Mouse (Mus musculus) urinary bladder, postnatal 0 days (tissue): Measurements from ENCODE around the gene Ercc2. TPM values are rescaled to one million over a fixed set of nuclear protein-coding genes. Genes with fewer than 3 reads are reported as not detected.

Source experiments
- microRNA counts: library from miRNA; unstranded; fragments of <30 nt; microRNA quantifications from one replicate; lab custom pipeline; 2016
- microRNA-seq: library from miRNA; unstranded; fragments of <30 nt; microRNA quantifications from one replicate; pipeline ENCODE4, GENCODE M21; 2016
- polyA plus RNA-seq: library from polyadenylated mRNA; unstranded; fragments of >200 nt; fragmentation: Nextera tagmentation; extraction: Ambion mirVana; gene quantifications from 2 replicates; pipeline ENCODE4 v1.2.1, GENCODE M21; 2015

Ercc2 gene
- 5.6 and 5.9 TPM in 2 replicates for polyA plus RNA-seq

DNA sequence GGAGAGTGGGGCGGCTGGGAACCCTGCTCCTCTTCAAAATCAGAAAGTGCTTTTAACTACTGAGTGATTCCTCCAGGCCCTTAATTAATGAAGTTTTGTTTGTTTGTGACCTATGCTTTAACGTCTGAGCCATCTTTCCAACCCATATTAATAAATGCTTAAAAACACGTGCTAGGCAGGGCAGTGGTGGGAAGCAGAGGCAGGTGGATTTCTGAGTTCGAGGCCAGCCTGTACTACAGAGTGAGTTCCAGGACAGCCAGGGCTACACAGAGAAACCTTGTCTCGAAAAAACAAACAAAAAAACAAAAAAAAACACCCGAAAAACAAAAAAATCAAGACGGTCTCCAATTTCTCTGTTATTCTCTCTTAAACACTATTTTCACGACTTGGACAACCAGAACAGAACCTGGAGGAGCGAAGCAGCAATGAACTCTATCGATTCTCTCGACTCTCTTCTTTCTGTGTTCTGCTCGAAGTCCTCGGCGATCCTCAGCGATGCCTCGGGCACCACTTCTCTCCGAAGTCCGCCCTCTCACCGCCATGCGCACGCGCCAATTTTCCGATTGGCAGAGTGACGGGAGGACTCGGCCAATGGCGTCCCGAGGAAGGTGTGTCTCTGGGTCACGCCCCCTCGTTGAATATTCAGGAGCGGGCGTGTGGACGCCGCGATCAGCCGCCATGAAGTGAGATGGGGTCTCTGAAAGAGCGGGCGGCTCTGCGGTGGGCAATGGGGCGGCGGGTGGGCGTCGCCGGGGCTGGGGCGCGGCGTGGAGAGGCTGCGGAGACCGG is at the start of gene Ercc2:
TSS of gene Ercc2 (plus strand) at position 634 of the 789 bp plus-strand sequence.

DNA sequence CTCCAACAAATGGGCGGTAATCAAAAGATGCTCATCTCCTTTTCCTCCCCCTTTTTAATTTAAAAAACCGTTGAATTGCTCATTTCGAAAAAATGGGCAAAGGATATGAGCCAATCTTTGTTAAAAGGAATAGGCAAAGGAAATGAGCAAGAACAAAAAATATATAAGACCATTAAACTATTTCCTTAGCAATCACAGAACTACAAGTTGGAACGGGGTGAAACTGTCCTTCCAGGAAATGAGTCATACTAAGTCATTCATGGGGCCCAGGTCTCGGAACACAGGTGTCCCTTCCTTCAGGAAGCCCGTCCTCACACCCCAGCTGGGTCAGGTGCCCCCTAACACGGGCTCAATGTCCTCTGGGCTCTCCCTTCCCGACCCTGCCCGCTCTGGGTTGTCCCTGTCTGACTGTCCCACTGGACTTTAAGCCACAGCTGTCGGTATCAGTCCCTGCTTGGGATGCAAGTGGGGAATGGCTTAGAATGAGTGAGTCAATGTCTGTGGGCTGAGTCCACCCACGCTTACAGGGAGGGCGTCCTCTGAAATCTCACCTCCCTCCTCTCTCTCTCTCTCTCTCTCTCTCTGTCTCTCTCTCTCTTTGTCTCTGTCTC is 37.5 kb upstream of the Ercc2 start, which contains the start of gene Ercc1:
TSS of gene Ercc1 (plus strand) at position 542 of the 611 bp plus-strand sequence.

DNA sequence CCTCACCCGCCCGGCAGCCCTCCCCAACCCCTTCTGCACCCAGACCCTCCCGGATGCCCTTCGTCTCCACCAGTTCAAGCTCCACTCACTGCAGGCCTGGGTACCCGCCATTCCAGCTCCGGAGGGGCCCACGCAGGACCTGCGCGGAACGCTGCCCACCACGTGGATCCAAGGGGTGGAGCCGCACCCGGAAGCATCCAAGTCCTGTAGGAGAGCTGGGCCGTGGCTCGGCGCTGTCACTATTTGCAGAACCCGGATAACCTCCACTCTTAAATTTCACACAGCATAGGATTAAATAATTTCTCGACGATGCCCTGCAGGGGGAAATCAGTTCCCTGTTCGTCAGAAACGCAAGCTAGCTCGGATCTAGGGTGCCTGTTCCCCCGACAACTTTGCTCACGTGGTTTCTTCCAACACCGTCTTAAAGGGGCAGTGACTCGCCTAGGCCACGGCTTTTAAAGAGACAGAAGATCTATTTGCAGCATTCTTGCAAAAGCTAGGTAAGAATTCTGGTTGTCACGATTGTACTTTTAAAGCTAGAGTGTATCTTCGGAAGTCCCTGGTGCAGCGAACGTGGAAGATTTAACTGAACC is 22.4 kb upstream of the Ercc2 start, which contains the start of the genes Cd3eap and Ppp1r13l:
TSS of gene Cd3eap (minus strand) at position 185 of the 593 bp plus-strand sequence.
TSS of gene Ppp1r13l (plus strand) at position 451 of the 593 bp plus-strand sequence.

DNA sequence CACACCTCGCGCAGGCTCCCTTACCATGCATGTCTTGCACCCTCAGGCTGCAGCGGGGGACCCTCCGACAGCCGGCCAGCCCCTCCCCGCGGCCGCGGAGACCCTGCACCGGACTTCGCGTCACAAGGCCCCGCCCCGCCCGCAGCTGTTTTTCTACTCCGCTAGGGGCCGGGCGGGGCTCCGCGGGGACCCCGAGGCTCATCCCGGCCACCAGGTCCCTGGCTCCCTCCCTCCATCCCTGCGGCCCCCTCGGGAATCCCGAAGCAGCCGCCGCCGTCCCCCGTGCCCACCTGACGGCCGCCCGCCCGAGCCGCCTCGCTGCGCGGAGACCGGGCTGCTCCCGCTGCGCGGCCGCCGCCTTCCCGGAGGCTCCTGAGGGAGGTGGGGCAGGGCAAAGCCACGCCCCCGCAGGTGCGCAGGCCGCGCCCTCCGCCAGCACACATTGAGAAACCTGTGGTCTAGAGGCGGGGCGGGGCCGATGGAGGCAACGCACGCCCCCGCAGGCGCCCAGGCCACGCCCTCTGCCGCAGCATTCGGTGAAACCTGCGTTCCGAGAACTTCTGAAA is 22.0 kb downstream of the Ercc2 start, which contains the start of gene Klc3:
TSS of gene Klc3 (minus strand) at position 374 of the 566 bp plus-strand sequence.

DNA sequence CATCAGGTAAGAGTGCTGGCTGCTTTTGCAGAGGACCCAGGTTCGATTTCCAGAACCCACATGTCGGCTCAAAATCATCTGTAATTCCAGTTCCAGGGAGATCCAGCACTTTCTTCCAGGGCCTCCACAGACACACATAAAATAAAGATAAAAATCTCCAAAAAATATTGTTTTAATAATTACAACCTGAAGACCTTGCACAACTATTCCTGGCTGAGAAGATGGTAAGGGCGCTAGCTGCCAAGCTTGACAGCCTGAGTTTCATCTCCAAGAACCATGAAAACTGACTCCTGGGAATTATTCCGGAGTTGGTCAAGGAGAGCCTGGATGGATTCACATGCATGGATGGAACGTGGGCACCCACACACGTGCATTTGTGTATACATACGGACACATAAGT is 22.7 kb downstream of the Ercc2 start, which contains the start of gene Ckm:
TSS of gene Ckm (plus strand) at position 301 of the 400 bp plus-strand sequence.

MicroRNAs within 50 kb of the gene (microRNA counts, 519-probe panel; counts per million panel counts)
- microRNA mmu-miR-343 (lab: Ali Mortazavi, UCI): not detected

Small RNA genes lying within 50 kb of the gene (microRNA-seq; reads per million reads assigned to microRNA genes)
- not detected for gene Mir343

Other genes with a start within 250 kb of the Ercc2 start
- gene Qpctl, start 232.7 kb upstream of the Ercc2 start, polyA plus RNA-seq: 11.9 and 12.2 TPM in 2 replicates
- gene Snrpd2, start 232.3 kb upstream of the Ercc2 start, polyA plus RNA-seq: 189 and 191 TPM in 2 replicates
- gene Gipr, start 215.9 kb upstream of the Ercc2 start, polyA plus RNA-seq: 0.37 and 0.49 TPM in 2 replicates
- 26.0 and 26.1 TPM in 2 replicates for gene Eml2, start 205.6 kb upstream of the Ercc2 start, polyA plus RNA-seq
- gene Gpr4, start 169.5 kb upstream of the Ercc2 start, polyA plus RNA-seq: 13.5 and 15.9 TPM in 2 replicates
- gene Opa3, start 153.7 kb upstream of the Ercc2 start, polyA plus RNA-seq: 24.9 and 26.7 TPM in 2 replicates
- 110 and 122 TPM in 2 replicates for gene Vasp, start 110.2 kb upstream of the Ercc2 start, polyA plus RNA-seq
- 0.37 TPM in 1 of 2 replicates, not detected in the other for gene Ppm1n, start 101.9 kb upstream of the Ercc2 start, polyA plus RNA-seq
- gene Rtn2, start 99.4 kb upstream of the Ercc2 start, polyA plus RNA-seq: 19.9 and 21.9 TPM in 2 replicates
- gene Fosb, start 72.0 kb upstream of the Ercc2 start, polyA plus RNA-seq: 0.57 and 0.75 TPM in 2 replicates
- gene Ercc1, start 37.2 kb upstream of the Ercc2 start, polyA plus RNA-seq: 48.3 and 53.8 TPM in 2 replicates
- 13.3 and 13.8 TPM in 2 replicates for gene Cd3eap, start 22.5 kb upstream of the Ercc2 start, polyA plus RNA-seq
- 9.7 and 11.9 TPM in 2 replicates for gene Ppp1r13l, start 22.3 kb upstream of the Ercc2 start, polyA plus RNA-seq
- gene Klc3, start 22.1 kb downstream of the Ercc2 start, polyA plus RNA-seq: 4.7 and 5.9 TPM in 2 replicates
- 875 and 934 TPM in 2 replicates for gene Ckm, start 22.8 kb downstream of the Ercc2 start, polyA plus RNA-seq
- 3.7 and 4.3 TPM in 2 replicates for gene Mark4, start 76.8 kb downstream of the Ercc2 start, polyA plus RNA-seq
- gene Exoc3l2, start 81.3 kb downstream of the Ercc2 start, polyA plus RNA-seq: 0.29 and 0.47 TPM in 2 replicates
- 1.5 and 2.0 TPM in 2 replicates for gene Bloc1s3, start 126.4 kb downstream of the Ercc2 start, polyA plus RNA-seq
- gene Trappc6a, start 126.4 kb downstream of the Ercc2 start, polyA plus RNA-seq: 82.5 and 88.1 TPM in 2 replicates
- gene Nkpd1, start 135.8 kb downstream of the Ercc2 start, polyA plus RNA-seq: 0.27 and 0.49 TPM in 2 replicates
- 16.1 and 16.9 TPM in 2 replicates for gene Ppp1r37, start 181.1 kb downstream of the Ercc2 start, polyA plus RNA-seq
- 1.2 and 1.4 TPM in 2 replicates for gene Zfp296, start 195.3 kb downstream of the Ercc2 start, polyA plus RNA-seq
- gene Gemin7, start 195.6 kb downstream of the Ercc2 start, polyA plus RNA-seq: 152 and 153 TPM in 2 replicates
- gene Clasrp, start 222.5 kb downstream of the Ercc2 start, polyA plus RNA-seq: 21.5 and 24.3 TPM in 2 replicates
- 19.2 TPM in 2 replicates for gene Relb, start 247.4 kb downstream of the Ercc2 start, polyA plus RNA-seq